Mouse (Mus musculus): ENCODE measurements around the gene Slc37a1. TPM values are rescaled to one million over a fixed set of nuclear protein-coding genes. Genes with fewer than 3 reads are reported as not detected.
"Not testable (repeated sequence)": the region's sequence is repeated elsewhere in the genome, so short reads cannot be mapped to it uniquely, and the experiment has no call there.

Slc37a1 gene
- polyA plus RNA-seq, 1 experiment from 2014 or later, result 10.5 TPM

GRCm38 (mm10) chr17:31354684-31355083 is 68.1 kb downstream of the Slc37a1 start:
- H3K4me2 ChIP-seq (ENCODE audit: low read depth, low read length); H3K27ac ChIP-seq (ENCODE audit: low read length); H3K9me3 ChIP-seq (replicated peaks; ENCODE audit: control insufficient read depth, low read length); ATAC-seq (replicated peaks; ENCODE audit: extremely low read depth, insufficient read depth, low FRiP score); H3K9ac ChIP-seq (ENCODE audit: low read length); H3K36me3 ChIP-seq (ENCODE audit: control insufficient read depth, insufficient read depth); H3K4me3 ChIP-seq (ENCODE audit: low read length); H3K4me1 ChIP-seq (ENCODE audit: control insufficient read depth, insufficient read depth, low read length); H3K27me3 ChIP-seq (ENCODE audit: control insufficient read depth, insufficient read depth, low read length): not testable (repeated sequence)
- 70% methylated on average over 3 of the region's 3 CpGs for WGBS

- Histone ChIP-seq H3K36me3 (ENCODE audit: control insufficient read depth, insufficient read depth) (no peaks in the 10 kb centered on the region), H3K4me3 (ENCODE audit: low read length) (no peak overlapping the region), H3K4me1 (ENCODE audit: control insufficient read depth, insufficient read depth, low read length) (peaks cover 2% of the 10 kb centered on the region; the same call in 1 of the 2 replicates), H3K27ac (ENCODE audit: low read length) (no peak overlapping the region), H3K9me3 (replicated peaks; ENCODE audit: control insufficient read depth, low read length) (no peaks in the 10 kb centered on the region), H3K4me2 (ENCODE audit: low read depth, low read length) (no peak overlapping the region), H3K27me3 (ENCODE audit: control insufficient read depth, insufficient read depth, low read length) (no peaks in the 10 kb centered on the region), H3K9ac (ENCODE audit: low read length) (no peak overlapping the region)
- WGBS, result 57% methylated on average over 7 of the region's 8 CpGs
- ATAC-seq (replicated peaks; ENCODE audit: extremely low read depth, insufficient read depth, low FRiP score), result no peak
Measured at GRCm38 (mm10) chr17:31355792-31356502, 69.4 kb downstream of the Slc37a1 start.

GRCm38 (mm10) chr17:31360582-31360981 is 74.0 kb downstream of the Slc37a1 start:
- no peak for ATAC-seq (replicated peaks; ENCODE audit: extremely low read depth, insufficient read depth, low FRiP score)
- WGBS, result 81% methylated on average over 13 of the region's 13 CpGs
- Histone ChIP-seq H3K4me3 (ENCODE audit: low read length) (no peak overlapping the region), H3K27me3 (ENCODE audit: control insufficient read depth, insufficient read depth, low read length) (no peaks in the 10 kb centered on the region), H3K9me3 (replicated peaks; ENCODE audit: control insufficient read depth, low read length) (no peaks in the 10 kb centered on the region), H3K36me3 (ENCODE audit: control insufficient read depth, insufficient read depth) (no peaks in the 10 kb centered on the region), H3K4me1 (ENCODE audit: control insufficient read depth, insufficient read depth, low read length) (no peaks in the 10 kb centered on the region), H3K27ac (ENCODE audit: low read length) (no peak overlapping the region), H3K4me2 (ENCODE audit: low read depth, low read length) (no peak overlapping the region), H3K9ac (ENCODE audit: low read length) (no peak overlapping the region)

DNA sequence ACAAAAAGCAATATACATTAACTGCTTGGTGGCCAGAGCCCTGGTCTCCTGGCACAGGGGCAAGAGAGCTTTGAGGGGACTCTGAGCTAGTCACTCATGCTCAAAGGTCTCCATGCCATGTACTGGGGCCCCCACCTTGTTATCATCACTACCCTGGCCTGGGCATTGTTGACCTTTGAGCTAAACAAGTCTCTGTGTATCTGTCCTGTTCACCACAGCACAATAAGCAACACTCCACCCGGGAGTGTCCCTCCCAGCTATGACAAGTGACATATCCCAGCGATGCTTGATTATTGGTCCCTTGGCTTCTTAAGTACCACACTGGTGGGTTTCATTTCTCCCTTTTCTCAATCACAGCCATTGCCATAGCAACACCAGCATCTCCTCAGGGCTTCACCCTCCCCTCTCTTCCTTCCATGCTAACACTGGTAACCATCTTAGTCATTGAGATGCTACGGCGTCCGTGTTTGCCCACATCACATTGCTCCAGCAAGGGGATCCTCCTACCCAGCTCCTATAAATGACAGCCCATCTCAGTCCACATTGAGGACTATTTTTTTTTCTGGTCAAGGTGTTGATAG is 79.1 kb downstream of the Slc37a1 start:
- Histone ChIP-seq H3K9ac (ENCODE audit: low read length) (no peak overlapping the region), H3K4me1 (ENCODE audit: control insufficient read depth, insufficient read depth, low read length) (no peaks in the 10 kb centered on the region), H3K4me2 (ENCODE audit: low read depth, low read length) (no peak overlapping the region), H3K36me3 (ENCODE audit: control insufficient read depth, insufficient read depth) (no peaks in the 10 kb centered on the region), H3K4me3 (ENCODE audit: low read length) (no peak overlapping the region), H3K9me3 (replicated peaks; ENCODE audit: control insufficient read depth, low read length) (no peaks in the 10 kb centered on the region), H3K27me3 (ENCODE audit: control insufficient read depth, insufficient read depth, low read length) (no peaks in the 10 kb centered on the region), H3K27ac (ENCODE audit: low read length) (no peak overlapping the region)
- WGBS, result 81% methylated on average over 5 of the region's 5 CpGs
- ATAC-seq (replicated peaks; ENCODE audit: extremely low read depth, insufficient read depth, low FRiP score), result no peak

DNA sequence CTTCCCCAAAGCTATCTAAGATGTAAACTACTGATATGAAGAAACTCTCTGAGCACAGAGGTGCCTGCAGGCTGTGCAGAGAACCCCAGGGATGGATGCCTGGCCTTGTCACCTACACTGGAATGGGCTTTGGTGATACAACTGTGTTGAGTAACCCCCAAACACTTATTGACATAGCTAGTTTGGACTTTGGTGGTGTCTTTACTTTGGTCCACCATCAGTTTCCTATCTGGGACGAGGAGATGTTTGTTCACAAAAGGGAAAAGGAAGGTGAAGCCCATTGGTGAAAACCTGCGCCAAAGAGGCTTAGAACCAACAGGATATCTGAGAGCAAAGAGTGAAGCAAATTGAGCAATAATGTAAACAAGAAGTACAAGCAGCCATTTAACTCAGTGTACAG is 83.6 kb downstream of the Slc37a1 start:
- Histone ChIP-seq H3K4me3 (ENCODE audit: low read length) (no peak overlapping the region), H3K9me3 (replicated peaks; ENCODE audit: control insufficient read depth, low read length) (0 out of 2 replicates have a peak, but pooled peaks cover 3% of the 10 kb centered on the region), H3K9ac (ENCODE audit: low read length) (no peak overlapping the region), H3K4me1 (ENCODE audit: control insufficient read depth, insufficient read depth, low read length) (no peaks in the 10 kb centered on the region), H3K27ac (ENCODE audit: low read length) (no peak overlapping the region), H3K27me3 (ENCODE audit: control insufficient read depth, insufficient read depth, low read length) (no peaks in the 10 kb centered on the region), H3K4me2 (ENCODE audit: low read depth, low read length) (no peak overlapping the region), H3K36me3 (ENCODE audit: control insufficient read depth, insufficient read depth) (no peaks in the 10 kb centered on the region)
- 70% methylated on average over 2 of the region's 2 CpGs for WGBS
- no peak for ATAC-seq (replicated peaks; ENCODE audit: extremely low read depth, insufficient read depth, low FRiP score)

GRCm38 (mm10) chr17:31370931-31371330 is 84.3 kb downstream of the Slc37a1 start:
- no peak for ATAC-seq (replicated peaks; ENCODE audit: extremely low read depth, insufficient read depth, low FRiP score)
- H3K27ac ChIP-seq (ENCODE audit: low read length), result no peak overlapping the region
- H3K4me3 ChIP-seq (ENCODE audit: low read length), result no peak overlapping the region
- no peaks in the 10 kb centered on the region for H3K36me3 ChIP-seq (ENCODE audit: control insufficient read depth, insufficient read depth)
- 0 out of 2 replicates have a peak, but pooled peaks cover 3% of the 10 kb centered on the region for H3K9me3 ChIP-seq (replicated peaks; ENCODE audit: control insufficient read depth, low read length)
- no peak overlapping the region for H3K9ac ChIP-seq (ENCODE audit: low read length)
- H3K27me3 ChIP-seq (ENCODE audit: control insufficient read depth, insufficient read depth, low read length), result no peaks in the 10 kb centered on the region
- no peak overlapping the region for H3K4me2 ChIP-seq (ENCODE audit: low read depth, low read length)
- H3K4me1 ChIP-seq (ENCODE audit: control insufficient read depth, insufficient read depth, low read length), result no peaks in the 10 kb centered on the region

DNA sequence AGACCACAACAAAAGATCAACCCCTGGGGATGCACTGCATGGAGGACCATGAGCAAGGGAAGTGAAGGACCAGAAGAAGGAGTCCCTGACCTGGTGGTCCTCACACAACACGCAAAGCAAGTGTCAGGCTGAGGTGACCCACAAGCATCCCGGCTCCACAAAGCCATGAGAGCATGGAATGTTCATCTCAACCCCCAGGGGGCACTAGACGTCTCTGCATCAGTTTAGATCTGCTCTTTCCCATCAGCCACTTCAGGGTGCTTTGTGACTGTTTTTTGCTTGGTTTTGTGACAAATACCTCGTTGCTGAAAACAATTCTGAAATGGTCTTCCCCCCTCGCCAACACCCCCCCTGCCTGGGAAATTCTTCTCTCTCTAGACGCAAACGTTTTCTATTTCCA is 91.4 kb downstream of the Slc37a1 start:
- no peak overlapping the region for H3K27ac ChIP-seq (ENCODE audit: low read length)
- 0 out of 2 replicates have a peak, but pooled peaks cover 3% of the 10 kb centered on the region for H3K9me3 ChIP-seq (replicated peaks; ENCODE audit: control insufficient read depth, low read length)
- H3K27me3 ChIP-seq (ENCODE audit: control insufficient read depth, insufficient read depth, low read length), result peaks cover 3% of the 10 kb centered on the region; the same call in 1 of the 2 replicates
- H3K36me3 ChIP-seq (ENCODE audit: control insufficient read depth, insufficient read depth), result no peaks in the 10 kb centered on the region
- H3K4me2 ChIP-seq (ENCODE audit: low read depth, low read length), result peak overlapping the region; percentile 26; the same call in 1 of the 2 replicates
- no peak for ATAC-seq (replicated peaks; ENCODE audit: extremely low read depth, insufficient read depth, low FRiP score)
- WGBS, result 10% methylated on average over 7 of the region's 7 CpGs
- no peak overlapping the region for H3K4me3 ChIP-seq (ENCODE audit: low read length)
- H3K9ac ChIP-seq (ENCODE audit: low read length), result no peak overlapping the region
- no peaks in the 10 kb centered on the region for H3K4me1 ChIP-seq (ENCODE audit: control insufficient read depth, insufficient read depth, low read length)

DNA sequence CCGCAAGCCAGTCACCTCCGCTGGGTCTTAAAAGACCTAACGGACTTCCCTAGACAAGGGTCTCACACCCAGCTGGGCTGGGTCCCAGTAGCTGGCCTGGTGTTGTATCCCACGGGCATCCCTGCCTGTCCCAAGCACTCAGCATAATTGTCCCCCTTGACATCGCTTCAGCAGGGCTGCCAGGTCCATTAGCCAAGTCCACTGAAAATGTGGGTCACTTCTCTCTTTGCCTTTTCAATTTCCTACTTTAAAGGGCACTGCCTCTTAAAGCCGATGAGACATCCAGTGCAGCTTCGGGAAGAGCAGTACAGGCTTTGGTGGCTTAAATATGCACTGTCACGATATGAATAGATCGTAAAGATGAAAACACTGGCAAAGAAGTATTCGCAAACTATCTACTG is 91.8 kb downstream of the Slc37a1 start:
- no peaks in the 10 kb centered on the region for H3K36me3 ChIP-seq (ENCODE audit: control insufficient read depth, insufficient read depth)
- H3K4me3 ChIP-seq (ENCODE audit: low read length), result no peak overlapping the region
- H3K9ac ChIP-seq (ENCODE audit: low read length), result no peak overlapping the region
- peaks cover 3% of the 10 kb centered on the region; the same call in 1 of the 2 replicates for H3K27me3 ChIP-seq (ENCODE audit: control insufficient read depth, insufficient read depth, low read length)
- no peaks in the 10 kb centered on the region for H3K4me1 ChIP-seq (ENCODE audit: control insufficient read depth, insufficient read depth, low read length)
- H3K9me3 ChIP-seq (replicated peaks; ENCODE audit: control insufficient read depth, low read length), result 0 out of 2 replicates have a peak, but pooled peaks cover 3% of the 10 kb centered on the region
- ATAC-seq (replicated peaks; ENCODE audit: extremely low read depth, insufficient read depth, low FRiP score), result no peak
- WGBS, result 69% methylated on average over 10 of the region's 10 CpGs
- H3K27ac ChIP-seq (ENCODE audit: low read length), result no peak overlapping the region
- peak overlapping the region; percentile 26; the same call in 1 of the 2 replicates for H3K4me2 ChIP-seq (ENCODE audit: low read depth, low read length)

DNA sequence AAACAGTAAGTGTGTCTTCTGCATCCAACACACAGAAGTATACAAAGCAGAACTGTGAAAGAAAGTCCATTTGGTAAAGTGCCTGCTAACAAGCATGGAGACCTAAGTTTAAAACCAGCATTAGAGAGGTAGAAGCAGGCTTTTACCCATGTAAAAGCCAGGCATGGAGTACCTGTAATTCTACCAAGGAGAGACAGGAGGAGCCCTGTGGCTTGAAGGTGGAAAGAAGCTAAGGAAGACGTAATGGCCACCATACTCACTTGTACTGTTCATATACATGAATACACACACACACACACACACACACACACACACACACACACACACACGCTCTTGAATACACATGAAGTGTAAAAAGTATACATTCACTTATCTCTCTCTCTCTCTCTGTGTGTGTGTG is 92.5 kb downstream of the Slc37a1 start:
- no peak overlapping the region for H3K4me3 ChIP-seq (ENCODE audit: low read length)
- H3K27ac ChIP-seq (ENCODE audit: low read length), result no peak overlapping the region
- H3K36me3 ChIP-seq (ENCODE audit: control insufficient read depth, insufficient read depth), result no peaks in the 10 kb centered on the region
- H3K9ac ChIP-seq (ENCODE audit: low read length), result no peak overlapping the region
- H3K4me1 ChIP-seq (ENCODE audit: control insufficient read depth, insufficient read depth, low read length), result no peaks in the 10 kb centered on the region
- H3K9me3 ChIP-seq (replicated peaks; ENCODE audit: control insufficient read depth, low read length), result 0 out of 2 replicates have a peak, but pooled peaks cover 2% of the 10 kb centered on the region
- 74% methylated on average over 2 of the region's 2 CpGs for WGBS
- no peak for ATAC-seq (replicated peaks; ENCODE audit: extremely low read depth, insufficient read depth, low FRiP score)
- H3K27me3 ChIP-seq (ENCODE audit: control insufficient read depth, insufficient read depth, low read length), result peaks cover 3% of the 10 kb centered on the region; the same call in 1 of the 2 replicates
- H3K4me2 ChIP-seq (ENCODE audit: low read depth, low read length), result no peak overlapping the region

Measured in heart, embryonic 16.5 days (tissue).